Mouse (Mus musculus): ENCODE results near the gene Ttc29. TPM values are rescaled to one million over a fixed set of nuclear protein-coding genes. Genes with fewer than 3 reads are reported as not detected.

Gene Ttc29
- polyA plus RNA-seq, 1 experiment: not detected

DNA sequence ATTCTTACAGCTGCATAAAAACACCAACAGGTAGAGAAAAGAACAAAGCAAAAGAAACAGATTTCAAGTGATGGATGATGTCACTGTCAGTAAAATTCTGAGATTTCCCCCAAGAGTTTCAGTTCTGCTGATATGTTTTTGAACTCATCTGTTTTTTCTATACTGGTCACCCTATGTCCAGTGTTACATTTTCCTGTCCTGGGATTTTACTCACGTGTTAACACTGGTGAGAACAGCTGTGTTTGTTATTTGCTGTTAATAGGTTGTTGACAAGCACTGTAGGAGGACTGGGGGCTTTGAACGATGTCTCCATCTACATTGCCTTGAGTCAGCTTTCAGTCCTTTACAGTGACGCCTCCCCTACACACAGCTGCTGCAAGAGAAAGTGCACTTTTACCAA, 53.1 kb downstream of the Ttc29 start:
- WGBS: 62% methylated on average over 3 of the region's 3 CpGs
- H3K4me3 ChIP-seq (replicated peaks; ENCODE audit: control insufficient read depth, low read depth, low read length): no peak overlapping the region
- no peak overlapping the region for H3K27ac ChIP-seq (ENCODE audit: control insufficient read depth, insufficient read depth, low read depth, low read length, poor library complexity)
- TF ChIP-seq CTCF (IDR thresholded peaks at IDR 0.05; ENCODE audit: control insufficient read depth, insufficient read depth, low read length) (no peak), POLR2A (IDR thresholded peaks at IDR 0.05; ENCODE audit: borderline replicate concordance, control insufficient read depth, low read depth, low read length) (no peak)
- no peaks in the 10 kb centered on the region; the same call in 1 of the 2 replicates for H3K4me1 ChIP-seq (ENCODE audit: control insufficient read depth, insufficient read depth, low read length)

DNA sequence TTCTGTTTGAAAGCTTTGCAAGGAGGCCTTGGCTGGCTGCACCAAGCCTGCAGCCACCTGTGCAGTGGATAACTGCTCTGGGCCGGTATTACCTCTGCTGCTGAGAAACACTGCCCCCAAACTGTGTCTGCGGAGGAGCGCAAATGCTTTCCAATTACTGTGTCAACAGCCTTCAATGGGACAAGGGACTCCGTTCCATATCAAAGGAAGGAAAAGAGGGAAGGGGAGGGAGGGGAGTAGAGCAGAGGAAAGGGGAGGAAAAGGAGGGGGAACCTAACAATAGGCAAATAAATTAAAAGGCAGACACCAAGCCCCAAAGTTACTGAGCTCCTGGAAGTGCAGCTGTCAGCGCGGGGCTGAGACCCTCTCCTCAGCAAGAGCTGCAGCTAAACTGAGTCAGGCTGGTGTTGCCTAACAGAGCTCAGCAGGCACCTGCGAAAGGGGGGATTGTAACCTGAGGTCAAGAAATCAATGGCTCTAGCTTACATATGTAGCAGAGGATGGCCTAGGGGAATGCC, 54.9 kb downstream of the Ttc29 start:
- Histone ChIP-seq H3K4me1 (ENCODE audit: control insufficient read depth, insufficient read depth, low read length) (no peaks in the 10 kb centered on the region; the same call in 1 of the 2 replicates), H3K27ac (ENCODE audit: control insufficient read depth, insufficient read depth, low read depth, low read length, poor library complexity) (no peak overlapping the region), H3K4me3 (replicated peaks; ENCODE audit: control insufficient read depth, low read depth, low read length) (no peak overlapping the region)
- WGBS: 66% methylated on average over 7 of the region's 7 CpGs
- no peak for TF ChIP-seq CTCF (IDR thresholded peaks at IDR 0.05; ENCODE audit: control insufficient read depth, insufficient read depth, low read length)
- no peak for TF ChIP-seq POLR2A (IDR thresholded peaks at IDR 0.05; ENCODE audit: borderline replicate concordance, control insufficient read depth, low read depth, low read length)

DNA sequence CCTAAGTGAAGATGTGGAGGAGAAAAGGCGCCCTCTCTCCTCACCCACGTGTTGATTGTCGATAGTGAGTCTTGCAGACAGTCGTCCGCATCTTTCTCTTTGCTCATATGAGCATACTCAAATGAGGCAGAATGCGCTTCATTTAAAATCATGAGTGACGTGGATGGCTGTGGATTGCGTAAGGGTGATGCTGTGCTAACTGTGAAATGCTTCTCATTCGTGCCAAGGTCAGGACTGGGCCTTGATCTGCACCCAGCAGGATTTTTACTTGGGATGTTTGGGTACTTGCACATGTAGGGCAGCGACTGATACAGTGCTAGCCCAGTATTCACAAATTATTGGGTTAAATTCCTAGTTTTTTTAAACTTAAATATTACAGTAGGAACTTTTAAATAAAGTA, 56.2 kb downstream of the Ttc29 start:
- TF ChIP-seq POLR2A (IDR thresholded peaks at IDR 0.05; ENCODE audit: borderline replicate concordance, control insufficient read depth, low read depth, low read length): no peak
- no peak for TF ChIP-seq CTCF (IDR thresholded peaks at IDR 0.05; ENCODE audit: control insufficient read depth, insufficient read depth, low read length)
- no peak overlapping the region for H3K27ac ChIP-seq (ENCODE audit: control insufficient read depth, insufficient read depth, low read depth, low read length, poor library complexity)
- 78% methylated on average over 10 of the region's 10 CpGs for WGBS
- no peak overlapping the region for H3K4me3 ChIP-seq (replicated peaks; ENCODE audit: control insufficient read depth, low read depth, low read length)
- no peaks in the 10 kb centered on the region; the same call in 1 of the 2 replicates for H3K4me1 ChIP-seq (ENCODE audit: control insufficient read depth, insufficient read depth, low read length)

- 41% methylated on average over 5 of the region's 5 CpGs for WGBS
- no peaks in the 10 kb centered on the region; the same call in 1 of the 2 replicates for H3K4me1 ChIP-seq (ENCODE audit: control insufficient read depth, insufficient read depth, low read length)
- no peak overlapping the region for H3K27ac ChIP-seq (ENCODE audit: control insufficient read depth, insufficient read depth, low read depth, low read length, poor library complexity)
- no peak for TF ChIP-seq POLR2A (IDR thresholded peaks at IDR 0.05; ENCODE audit: borderline replicate concordance, control insufficient read depth, low read depth, low read length)
- no peak for TF ChIP-seq CTCF (IDR thresholded peaks at IDR 0.05; ENCODE audit: control insufficient read depth, insufficient read depth, low read length)
- H3K4me3 ChIP-seq (replicated peaks; ENCODE audit: control insufficient read depth, low read depth, low read length): no peak overlapping the region
Observed at GRCm38 (mm10) chr8:78271391-78271790, 58.3 kb downstream of the Ttc29 start.

GRCm38 (mm10) chr8:78276120-78276519, 63.0 kb downstream of the Ttc29 start:
- 79% methylated on average over 8 of the region's 8 CpGs for WGBS
- H3K27ac ChIP-seq (ENCODE audit: control insufficient read depth, insufficient read depth, low read depth, low read length, poor library complexity): no peak overlapping the region
- TF ChIP-seq POLR2A (IDR thresholded peaks at IDR 0.05; ENCODE audit: borderline replicate concordance, control insufficient read depth, low read depth, low read length): no peak
- TF ChIP-seq CTCF (IDR thresholded peaks at IDR 0.05; ENCODE audit: control insufficient read depth, insufficient read depth, low read length): no peak
- H3K4me3 ChIP-seq (replicated peaks; ENCODE audit: control insufficient read depth, low read depth, low read length): no peak overlapping the region
- H3K4me1 ChIP-seq (ENCODE audit: control insufficient read depth, insufficient read depth, low read length): no peaks in the 10 kb centered on the region

DNA sequence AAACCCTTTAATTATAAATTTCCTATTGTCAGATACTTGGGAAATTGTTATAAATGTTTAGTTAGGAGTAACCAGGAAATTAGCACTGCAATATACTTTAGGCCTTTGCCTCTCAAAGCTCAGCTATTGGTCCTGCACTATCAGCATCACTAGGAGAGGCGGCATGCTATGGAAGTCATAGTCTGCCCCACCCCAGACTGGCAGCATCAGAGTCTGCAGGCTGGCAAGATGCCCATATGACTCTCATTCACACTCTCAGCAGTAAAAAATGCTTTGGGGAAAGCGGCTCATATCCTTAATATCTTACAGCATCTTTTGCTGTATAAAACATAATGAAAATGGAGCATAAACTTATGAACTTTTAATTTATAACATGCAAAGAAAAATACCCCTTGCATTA, 64.3 kb downstream of the Ttc29 start:
- 73% methylated on average over 2 of the region's 2 CpGs for WGBS
- no peaks in the 10 kb centered on the region for H3K4me1 ChIP-seq (ENCODE audit: control insufficient read depth, insufficient read depth, low read length)
- no peak overlapping the region for H3K27ac ChIP-seq (ENCODE audit: control insufficient read depth, insufficient read depth, low read depth, low read length, poor library complexity)
- no peak for TF ChIP-seq CTCF (IDR thresholded peaks at IDR 0.05; ENCODE audit: control insufficient read depth, insufficient read depth, low read length)
- TF ChIP-seq POLR2A (IDR thresholded peaks at IDR 0.05; ENCODE audit: borderline replicate concordance, control insufficient read depth, low read depth, low read length): no peak
- H3K4me3 ChIP-seq (replicated peaks; ENCODE audit: control insufficient read depth, low read depth, low read length): no peak overlapping the region

- Histone ChIP-seq H3K4me3 (replicated peaks; ENCODE audit: control insufficient read depth, low read depth, low read length) (no peak overlapping the region), H3K27ac (ENCODE audit: control insufficient read depth, insufficient read depth, low read depth, low read length, poor library complexity) (no peak overlapping the region), H3K4me1 (ENCODE audit: control insufficient read depth, insufficient read depth, low read length) (no peaks in the 10 kb centered on the region)
- 86% methylated on average over 5 of the region's 5 CpGs for WGBS
- no peak for TF ChIP-seq POLR2A (IDR thresholded peaks at IDR 0.05; ENCODE audit: borderline replicate concordance, control insufficient read depth, low read depth, low read length)
- no peak for TF ChIP-seq CTCF (IDR thresholded peaks at IDR 0.05; ENCODE audit: control insufficient read depth, insufficient read depth, low read length)
Observed at GRCm38 (mm10) chr8:78278598-78278997, 65.5 kb downstream of the Ttc29 start.

GRCm38 (mm10) chr8:78284805-78285204, 71.7 kb downstream of the Ttc29 start:
- Histone ChIP-seq H3K4me3 (replicated peaks; ENCODE audit: control insufficient read depth, low read depth, low read length) (no peak overlapping the region), H3K4me1 (ENCODE audit: control insufficient read depth, insufficient read depth, low read length) (no peaks in the 10 kb centered on the region), H3K27ac (ENCODE audit: control insufficient read depth, insufficient read depth, low read depth, low read length, poor library complexity) (no peak overlapping the region)
- WGBS: 75% methylated on average over 2 of the region's 2 CpGs
- TF ChIP-seq POLR2A (IDR thresholded peaks at IDR 0.05; ENCODE audit: borderline replicate concordance, control insufficient read depth, low read depth, low read length) (no peak), CTCF (IDR thresholded peaks at IDR 0.05; ENCODE audit: control insufficient read depth, insufficient read depth, low read length) (no peak)

DNA sequence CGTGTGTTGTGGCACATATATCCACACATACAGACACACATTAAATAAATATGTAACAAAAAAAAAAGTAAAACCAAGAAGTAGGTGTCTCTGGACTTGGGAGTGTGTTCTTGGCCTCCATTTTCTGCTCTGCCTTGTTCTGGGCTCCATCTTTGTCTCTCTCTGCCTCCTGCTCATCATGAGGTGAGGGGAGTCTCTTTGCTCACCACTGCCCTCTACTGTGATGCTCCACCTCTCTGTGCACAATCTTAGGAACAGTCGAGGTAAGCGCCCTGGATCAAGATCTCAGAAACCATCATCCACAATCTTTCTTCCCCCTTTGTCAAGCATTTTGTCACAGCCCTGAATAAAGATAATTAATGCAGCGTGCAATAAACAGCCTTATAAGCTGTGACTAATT, 72.3 kb downstream of the Ttc29 start:
- no peak for TF ChIP-seq CTCF (IDR thresholded peaks at IDR 0.05; ENCODE audit: control insufficient read depth, insufficient read depth, low read length)
- no peak for TF ChIP-seq POLR2A (IDR thresholded peaks at IDR 0.05; ENCODE audit: borderline replicate concordance, control insufficient read depth, low read depth, low read length)
- H3K4me3 ChIP-seq (replicated peaks; ENCODE audit: control insufficient read depth, low read depth, low read length): no peak overlapping the region
- 72% methylated on average over 4 of the region's 4 CpGs for WGBS
- H3K4me1 ChIP-seq (ENCODE audit: control insufficient read depth, insufficient read depth, low read length): no peaks in the 10 kb centered on the region
- H3K27ac ChIP-seq (ENCODE audit: control insufficient read depth, insufficient read depth, low read depth, low read length, poor library complexity): no peak overlapping the region

Data from bone marrow, adult 2 months (tissue).